Mouse (Mus musculus) ovary, postnatal 36 days (tissue): Measurements from ENCODE around the gene Zfp362.

ENCODE experiments used
- DNase-seq: peaks from one replicate; pipeline ENCODE4 v3.0.0; 2022; ENCODE audit warnings: low spot score, mixed read lengths

Gene Zfp362

DNA sequence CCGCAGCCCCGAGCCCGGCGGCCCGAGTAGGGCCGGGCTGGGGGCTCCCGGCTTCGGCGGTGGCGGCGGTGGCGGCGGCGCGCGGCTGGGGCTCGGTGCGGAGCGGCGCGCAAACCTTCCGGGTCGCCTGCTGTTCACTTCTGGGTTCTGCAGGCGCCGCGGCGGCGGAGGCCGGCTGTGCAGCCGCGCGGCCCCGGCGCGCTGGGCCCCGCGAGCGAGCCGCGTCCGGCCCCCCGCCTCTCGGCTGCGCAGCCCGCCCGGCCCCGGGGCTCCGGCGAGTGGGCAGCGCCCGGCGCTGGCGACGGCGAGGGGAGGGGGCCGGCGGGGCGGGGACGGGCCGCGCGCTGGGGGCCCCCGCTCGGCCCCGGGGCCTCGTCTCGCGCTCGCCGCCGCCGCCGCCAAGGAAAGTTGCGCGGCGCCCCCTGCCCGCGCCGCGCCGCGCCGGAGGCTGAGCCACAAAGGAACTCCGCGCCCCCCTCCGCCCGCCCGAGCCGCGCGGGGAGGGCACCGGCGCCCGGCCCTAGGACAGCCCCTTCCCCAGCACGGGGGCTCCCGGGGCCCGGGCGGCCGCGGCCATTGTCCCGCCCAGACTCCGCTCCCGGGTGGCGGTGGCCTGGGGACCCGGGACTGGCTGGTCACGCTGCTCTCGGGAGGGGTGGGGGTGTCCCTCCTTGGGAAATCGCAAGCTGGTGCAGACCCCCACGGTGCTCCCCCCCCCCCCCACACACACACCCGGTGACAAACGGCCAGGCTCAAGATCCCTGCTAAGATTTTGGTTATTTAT lies at the start of gene Zfp362:
TSS of gene Zfp362 (minus strand) at position 3 of the 784 bp plus-strand sequence.
- DNase-seq: peak; percentile 65

DNA sequence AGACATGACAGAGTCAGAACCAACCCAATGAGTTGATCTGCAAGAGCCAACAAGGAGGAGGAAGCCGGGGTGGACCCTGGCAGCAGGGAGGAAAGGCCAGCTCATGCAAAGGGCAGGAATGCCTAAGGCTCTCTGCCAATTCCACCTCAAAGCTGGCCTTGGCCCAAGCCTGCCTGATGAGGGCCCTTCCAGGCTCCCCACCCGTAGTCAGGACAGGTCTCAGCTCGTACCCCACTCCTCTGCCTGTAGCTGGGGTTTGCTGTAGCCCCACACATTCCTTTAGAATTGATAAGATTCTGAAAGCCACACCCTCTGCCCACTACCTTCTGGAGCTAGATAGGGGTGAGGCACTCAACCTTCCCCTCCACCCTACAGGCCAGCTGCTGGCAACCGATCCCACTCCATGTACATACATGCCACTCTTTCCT lies 49.8 kb upstream of the Zfp362 start:
- peak; percentile 70 for DNase-seq

DNA sequence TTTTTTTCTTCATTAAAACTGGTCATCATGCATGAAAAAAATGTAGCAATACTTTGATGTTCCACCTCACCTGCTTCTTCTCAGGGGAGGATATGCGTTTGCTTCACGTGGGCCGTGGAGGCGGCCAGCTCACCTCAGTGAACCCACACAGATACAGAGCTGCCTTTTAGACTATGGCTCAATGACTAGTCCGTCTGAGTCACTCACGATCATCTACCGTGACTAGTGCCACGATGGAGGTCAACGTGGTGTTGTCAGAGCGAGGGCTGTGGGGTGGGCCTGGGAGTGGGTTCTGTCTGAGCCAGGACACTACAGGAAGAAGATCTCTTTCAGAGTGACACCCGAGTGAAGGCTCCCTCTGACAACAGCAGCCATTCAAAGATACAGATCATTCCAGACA lies 47.3 kb upstream of the Zfp362 start:
- no peak for DNase-seq

DNA sequence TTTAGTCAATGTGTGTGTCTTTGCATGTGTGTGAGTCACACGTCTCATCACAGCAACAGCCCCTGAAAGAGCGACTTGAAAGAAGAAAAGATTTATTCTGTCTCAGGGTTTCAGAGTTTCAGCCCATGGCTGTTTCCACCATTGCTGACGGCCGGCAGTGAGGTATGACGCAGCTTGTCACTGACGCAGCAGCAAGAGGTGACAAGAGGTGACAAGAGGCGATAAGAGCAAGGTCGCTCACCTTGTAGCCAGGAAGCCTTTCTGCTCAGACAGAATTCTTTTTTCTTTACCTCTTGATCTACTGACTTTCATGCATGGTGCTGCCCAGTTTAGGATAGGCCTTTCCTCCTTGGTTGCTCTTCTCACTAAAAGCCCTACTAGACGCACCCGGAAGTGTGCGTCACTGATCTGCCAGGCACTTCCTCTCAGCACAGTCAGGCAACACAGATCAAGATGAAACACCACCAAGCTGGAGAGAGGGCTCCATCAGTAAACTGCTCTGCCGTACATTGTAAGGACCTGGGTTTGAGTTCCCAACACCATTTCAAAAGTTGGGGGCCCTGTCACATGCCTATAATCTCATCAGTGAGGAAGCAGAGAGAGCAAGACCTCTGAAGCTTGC lies 46.5 kb upstream of the Zfp362 start:
- DNase-seq: no peak

DNA sequence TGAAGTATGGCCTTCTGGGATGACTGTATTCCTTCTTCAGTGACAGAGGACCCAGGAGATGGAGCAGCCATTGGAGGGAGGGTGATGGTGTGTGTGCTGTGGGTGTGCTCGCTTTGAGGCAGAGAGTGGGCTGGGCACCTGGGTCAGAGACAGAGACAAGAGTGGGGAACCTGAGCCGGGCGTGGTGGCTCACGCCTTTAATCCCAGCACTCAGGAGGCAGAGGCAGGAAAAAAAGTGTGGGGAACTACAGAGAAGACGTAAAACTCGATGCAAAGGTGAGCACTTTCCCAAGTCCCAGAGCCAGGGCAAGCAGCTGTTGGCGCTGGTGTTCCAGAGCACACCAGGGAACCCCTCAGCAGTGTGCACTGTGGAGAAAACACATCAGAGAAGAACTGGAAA lies 43.8 kb upstream of the Zfp362 start:
- DNase-seq: no peak

DNA sequence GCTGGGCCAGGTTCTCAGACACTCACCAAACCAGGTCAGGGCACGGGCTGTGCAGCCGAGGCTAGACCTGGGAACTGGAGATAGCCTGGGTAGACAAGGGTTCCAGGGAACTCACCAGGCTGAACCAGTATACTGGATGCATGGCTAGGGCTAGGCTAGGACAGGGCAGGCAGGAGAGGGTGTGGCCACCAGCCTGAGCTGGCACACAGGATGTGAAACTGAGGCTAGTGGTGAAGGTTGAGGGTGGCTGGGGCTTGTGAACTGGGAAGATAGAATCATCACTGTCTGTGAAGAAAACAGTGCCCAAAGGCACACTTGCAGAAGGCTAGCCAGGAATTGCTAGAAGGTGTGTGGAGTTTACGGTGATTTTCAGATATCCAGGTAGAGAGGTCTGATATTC lies 43.1 kb upstream of the Zfp362 start:
- no peak for DNase-seq

DNA sequence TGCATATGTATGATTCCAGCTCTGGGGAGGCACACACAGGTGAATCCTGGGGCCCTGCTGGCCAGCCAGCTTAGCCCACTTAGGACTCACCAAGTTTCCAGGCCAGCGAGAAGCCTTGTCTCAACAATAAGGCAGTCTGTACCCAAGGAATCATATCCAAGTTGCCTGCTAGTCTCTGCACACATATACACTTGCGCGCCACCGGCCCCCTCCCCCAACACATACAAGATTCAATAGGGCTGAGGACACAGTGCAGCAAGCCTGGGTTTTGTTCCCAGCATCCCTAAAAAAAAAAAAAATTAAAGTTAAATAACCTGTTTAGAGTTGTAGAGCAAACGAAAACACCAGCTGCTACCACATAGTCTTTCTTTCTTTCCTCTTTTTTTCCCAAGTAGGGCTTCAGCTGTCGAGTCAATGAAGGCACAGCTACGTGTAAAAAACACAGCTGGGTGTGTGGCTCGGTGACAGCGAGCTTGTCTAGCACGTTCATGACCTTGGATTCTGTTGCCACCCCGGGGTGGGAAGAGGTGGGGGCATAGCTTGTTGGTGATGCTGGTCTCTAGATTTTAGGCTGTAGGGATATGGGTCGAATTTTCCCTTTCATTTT lies 39.6 kb upstream of the Zfp362 start:
- DNase-seq: no peak

DNA sequence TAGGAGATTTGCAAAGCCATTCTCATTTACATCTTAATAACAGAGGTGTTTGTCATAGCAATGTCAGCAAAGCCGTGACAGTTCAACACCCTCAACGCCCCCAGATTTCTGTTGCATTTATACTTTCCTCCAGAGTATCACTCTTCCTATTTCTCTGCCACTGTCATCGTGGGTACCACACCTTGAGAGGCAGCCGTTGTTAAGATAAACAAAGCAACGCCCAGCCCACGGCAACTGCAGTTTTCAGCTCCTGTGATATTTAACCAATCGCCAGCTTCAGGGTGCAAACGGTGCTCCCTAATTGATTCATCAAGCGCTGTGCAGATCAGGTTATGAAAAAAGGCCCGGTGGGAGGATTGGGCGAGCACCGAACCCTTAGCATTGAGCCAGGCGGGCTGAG lies 38.7 kb upstream of the Zfp362 start:
- no peak for DNase-seq

DNA sequence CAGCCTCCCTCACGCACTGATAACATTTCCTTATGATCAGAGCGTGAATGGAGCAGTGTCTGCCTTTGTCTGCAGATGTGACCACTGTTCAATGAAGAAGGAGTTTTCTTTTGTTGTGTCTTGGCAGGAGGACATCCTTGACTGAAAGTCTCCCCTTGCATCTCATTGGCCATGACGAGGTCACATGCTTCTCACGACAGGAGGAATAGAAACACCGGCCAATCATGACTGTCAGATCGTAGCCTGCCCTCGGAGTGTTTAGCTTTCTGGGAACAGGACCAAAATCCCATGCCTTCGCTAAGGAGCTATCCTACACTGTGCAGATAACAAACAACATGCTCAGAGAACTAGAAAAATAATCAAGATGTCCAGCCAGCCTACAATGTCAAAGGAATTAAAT lies 35.4 kb upstream of the Zfp362 start:
- DNase-seq: no peak

DNA sequence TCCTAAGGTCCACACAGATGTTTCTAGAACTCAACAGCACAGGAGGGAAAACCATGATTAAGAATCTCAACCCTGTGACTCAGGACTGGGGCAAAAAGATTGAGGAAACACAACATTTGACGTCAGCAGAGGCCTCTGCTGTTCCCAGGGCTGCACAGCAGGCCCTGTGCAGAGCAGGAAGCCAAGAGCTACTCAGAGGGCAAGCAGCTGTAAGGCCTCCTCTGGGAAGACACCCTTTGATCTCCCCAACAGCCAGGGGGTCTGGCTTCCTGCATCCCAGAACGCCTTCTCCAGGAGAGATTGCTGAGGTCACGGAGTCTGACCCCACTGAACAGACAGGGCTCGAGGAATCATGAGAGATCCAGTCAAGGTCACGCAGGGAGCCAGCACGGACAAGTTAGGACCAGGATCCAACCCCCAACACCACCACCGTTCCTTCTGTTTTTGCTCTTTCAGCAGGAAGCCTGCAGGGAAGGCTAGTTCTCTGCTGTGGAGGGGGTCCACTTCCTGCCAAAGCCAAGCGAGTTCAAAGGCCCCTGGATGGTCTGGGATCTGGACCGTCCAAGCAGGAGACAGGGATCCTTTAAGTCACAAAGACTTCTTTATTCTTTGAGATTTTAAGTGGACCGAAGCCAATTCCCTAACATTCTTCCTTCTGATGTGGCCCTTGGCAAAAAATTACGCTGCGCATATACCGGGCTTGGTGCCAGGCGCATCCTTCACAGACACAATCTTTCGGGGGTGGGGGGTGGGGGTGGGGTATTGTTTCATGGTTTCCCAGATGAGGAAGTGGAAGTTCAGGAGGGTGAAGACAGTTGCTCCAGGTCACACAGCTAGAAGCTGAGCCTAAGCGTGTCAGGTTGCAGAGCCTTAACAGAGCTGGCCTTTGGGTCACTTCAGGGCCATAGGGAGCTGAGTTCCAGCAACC lies 34.2 kb upstream of the Zfp362 start:
- DNase-seq: peak; percentile 46

DNA sequence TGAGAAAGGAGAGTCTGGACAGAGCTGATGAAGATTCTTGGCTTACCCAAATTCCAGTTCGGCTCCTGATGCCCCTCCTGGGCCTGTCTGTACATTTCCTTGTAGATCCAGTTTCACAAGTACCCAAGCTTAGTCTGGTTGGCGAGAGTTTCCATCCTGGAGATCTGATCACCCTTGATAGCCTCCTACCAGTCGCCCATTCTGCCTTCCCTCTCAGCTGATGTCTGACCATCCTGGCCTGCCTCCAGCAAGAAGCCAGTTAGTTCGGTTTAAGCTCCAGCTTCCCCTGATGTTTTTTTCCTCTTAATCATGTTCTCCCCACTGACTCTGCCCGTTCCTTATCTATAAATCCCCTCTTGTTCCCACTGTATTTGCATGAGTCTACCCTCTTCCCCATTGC lies 32.4 kb upstream of the Zfp362 start:
- DNase-seq: no peak

DNA sequence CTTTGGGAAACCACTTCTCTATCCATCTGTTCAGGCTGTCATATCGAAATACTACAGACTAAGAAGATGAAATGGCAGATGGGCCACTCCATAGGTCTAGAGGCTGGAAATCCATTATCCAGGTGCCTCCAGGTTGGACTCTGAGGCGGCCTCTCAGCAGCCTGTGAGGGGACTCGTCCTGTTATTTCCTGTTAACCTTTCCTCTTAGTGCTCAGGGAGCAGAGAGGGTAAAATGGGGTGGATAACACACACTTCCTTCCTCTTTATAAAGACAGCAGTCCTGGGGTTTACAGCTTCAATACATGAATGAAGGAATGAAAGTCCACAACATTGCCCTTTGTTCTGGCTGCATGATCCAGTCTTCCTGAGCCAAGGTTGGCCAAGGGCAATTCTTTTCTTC lies 18.3 kb upstream of the Zfp362 start:
- no peak for DNase-seq

DNA sequence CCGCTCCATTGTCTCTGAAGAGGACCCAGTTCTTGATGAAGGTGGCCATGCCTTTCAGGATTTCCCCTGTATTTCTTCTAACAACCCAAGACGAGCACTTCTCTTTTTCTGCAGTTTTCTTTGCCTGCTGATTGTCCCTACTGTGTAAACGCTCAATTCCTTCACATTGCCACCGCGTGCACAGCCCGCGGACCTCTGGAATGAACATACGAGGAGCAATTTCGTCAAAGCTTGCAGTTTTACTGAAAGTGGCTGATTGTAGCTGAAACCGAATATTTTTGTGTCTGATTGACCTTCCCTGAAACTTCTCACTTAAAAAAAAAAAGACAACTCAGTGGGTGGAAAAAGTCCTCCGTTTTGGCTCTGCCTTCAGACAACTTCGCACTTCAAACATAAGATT lies 14.7 kb upstream of the Zfp362 start:
- no peak for DNase-seq

DNA sequence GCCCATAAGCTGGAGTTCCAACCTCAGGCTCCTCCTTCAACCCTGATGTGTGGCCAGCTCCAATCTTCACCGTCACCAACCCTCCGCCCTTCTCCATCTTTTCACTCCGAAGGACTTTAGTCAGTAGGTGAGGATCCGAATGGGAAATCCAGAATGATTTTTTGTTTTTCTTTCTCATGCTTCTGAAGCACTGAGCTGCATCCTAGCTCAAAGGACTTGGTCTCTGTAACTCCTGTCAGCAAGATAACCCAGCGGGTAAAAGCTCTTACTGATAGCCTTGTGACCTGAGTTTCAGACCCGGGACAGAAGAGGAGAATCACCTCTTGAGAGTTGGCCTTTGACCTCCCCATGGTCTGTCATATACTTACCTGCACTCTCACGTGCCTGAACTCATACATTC lies 11.2 kb upstream of the Zfp362 start:
- DNase-seq: no peak

DNA sequence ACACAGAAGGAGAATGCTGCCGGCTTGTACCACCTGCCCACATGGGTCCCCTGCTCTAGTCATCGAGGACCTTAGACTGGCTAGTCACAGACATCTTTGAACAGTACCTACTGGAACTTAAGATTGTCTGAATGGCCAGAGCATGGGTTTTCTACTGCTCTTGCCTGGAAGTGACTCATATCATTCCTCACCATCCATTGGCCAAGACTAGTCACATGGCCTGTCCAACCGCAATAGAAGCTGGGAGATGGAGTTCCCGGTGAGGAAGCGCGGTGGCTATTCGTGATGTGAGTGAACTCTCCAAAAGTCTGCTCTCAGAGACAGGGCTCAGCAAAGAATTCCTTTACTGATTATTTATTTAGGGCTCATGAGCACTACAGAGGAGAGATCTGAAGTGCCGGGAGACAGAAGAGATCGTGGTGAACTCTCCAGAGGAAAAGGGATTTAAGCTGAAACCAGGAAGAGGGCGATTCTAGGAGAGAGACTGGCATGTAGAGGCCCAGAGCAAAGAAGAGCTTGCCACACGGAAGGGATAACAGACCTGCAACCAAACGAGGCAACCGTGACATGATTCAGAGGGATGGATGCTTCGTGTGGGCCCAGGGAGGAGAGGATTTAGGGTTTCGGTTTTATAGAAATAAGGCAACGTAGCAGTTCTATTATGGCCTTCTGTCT lies 5.7 kb upstream of the Zfp362 start:
- DNase-seq: peak; percentile 71

DNA sequence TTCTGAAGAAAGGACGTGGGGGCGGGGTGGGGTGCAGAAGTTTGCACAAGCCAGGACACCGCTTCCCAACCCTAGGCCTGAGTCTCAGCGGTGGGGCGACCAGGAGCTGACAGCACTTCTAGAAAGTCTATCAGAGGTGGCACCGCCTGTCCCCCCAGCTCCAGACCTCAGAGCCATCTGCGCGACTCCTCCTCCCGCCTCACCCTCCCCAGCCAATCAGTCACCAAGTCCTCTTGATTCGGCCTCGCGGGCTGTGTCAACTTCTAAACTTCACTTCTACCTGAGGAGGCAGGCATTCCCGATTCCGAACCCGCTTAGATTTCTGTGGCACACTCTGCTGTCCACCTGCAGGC lies 958 bp upstream of the Zfp362 start:
- DNase-seq: peak; percentile 72

DNA sequence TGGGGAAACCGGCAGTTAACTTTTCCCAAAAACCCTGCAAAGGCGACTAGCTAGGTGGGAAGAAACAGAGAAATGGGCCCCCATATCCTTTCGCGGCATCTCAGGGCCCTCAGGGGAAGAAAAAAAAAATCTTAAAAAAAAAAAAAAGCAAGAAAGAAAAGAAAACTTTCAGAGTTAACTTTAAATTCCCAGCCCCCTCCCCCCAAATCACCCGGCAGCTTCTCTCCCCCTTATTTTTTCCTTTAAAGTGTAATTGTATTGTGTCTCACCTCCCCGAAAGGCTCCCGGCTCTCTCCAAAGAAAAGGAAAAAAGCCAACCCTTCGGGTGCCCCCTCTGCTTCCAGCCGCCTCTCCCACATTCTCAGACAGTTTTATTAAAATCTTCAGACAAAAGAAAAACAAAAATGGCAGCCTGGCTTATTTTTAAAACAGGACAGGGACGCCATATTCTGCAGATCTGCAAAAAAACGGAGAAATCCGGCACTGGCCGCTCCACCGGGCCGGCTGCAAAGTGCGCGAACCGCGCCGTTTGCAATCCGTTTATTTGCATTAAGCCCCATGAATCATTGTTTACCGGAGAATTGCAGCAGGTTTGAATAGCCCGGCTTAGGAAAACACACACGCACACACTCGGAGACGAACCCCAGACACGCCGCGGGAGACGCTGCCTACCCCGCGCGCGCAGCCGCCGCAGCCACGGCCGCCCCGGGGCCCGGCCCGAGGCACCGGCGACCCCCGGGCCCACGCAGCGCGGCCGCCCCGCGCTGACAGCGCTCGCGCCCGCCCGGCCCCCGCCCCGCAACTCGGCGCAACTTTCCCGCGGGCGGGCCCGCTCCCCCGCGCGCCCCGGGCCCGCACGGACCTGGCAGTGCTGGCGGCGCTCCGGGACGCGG lies 449 bp downstream of the Zfp362 start:
- DNase-seq: peak; percentile 42

DNA sequence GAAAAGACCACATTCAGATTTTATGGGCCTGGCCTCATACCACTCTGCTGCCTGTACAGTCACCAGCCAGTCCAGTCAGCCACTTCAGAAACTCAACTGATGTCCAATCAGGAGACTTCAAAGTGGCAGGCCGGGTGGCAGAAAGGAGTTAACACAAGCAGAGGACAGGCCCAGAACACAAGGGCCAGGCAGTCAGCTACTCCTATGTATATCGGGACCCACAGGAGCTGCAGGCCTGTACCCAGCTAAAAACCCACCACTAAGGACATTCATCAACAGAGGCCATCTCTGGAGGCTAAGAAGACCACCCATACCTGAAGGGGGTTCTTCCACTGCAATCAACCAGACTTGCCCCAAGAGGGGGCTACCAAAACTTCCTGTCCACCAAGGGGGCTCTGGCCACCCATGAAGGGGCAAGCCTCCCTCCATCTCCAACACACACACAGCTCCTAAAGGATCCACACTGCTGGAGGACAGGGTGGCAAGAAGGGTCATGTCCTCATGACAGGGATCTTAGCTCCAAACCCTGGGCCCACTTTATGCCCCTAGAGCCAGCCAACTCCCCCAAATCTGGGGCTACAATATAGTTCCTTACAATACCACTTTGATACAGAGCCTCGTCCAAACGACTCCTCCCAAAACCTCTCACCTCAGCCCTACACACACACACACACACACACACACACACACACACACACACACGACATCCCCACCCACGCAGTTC lies 1.3 kb downstream of the Zfp362 start:
- no peak for DNase-seq

DNA sequence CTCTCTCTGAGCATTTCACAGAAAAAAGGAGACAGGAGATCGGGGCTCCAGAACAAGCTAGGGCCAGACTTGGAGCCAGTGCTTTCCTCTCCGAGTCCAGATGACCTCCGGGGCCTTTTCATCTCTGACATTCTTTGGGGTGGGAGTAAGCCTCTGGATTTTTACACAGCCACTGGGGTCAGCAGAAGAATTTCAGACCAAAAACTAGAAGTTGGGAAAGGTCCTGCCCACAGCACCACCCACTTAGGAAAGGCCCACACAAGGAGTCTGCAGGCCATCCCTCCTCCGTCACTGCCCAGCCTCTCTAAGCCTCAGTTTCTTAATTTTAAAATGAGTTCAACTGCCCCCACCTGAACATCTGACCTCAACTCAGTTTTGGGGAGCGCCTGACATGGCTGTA lies 2.3 kb downstream of the Zfp362 start:
- no peak for DNase-seq
